Mouse (Mus musculus): ENCODE data around the gene Dusp1. TPM values are rescaled to one million over a fixed set of nuclear protein-coding genes. Genes with fewer than 3 reads are reported as not detected.

Dusp1 gene
- polyA plus RNA-seq, 1 experiment from 2014 or later, result 35.5 TPM

DNA sequence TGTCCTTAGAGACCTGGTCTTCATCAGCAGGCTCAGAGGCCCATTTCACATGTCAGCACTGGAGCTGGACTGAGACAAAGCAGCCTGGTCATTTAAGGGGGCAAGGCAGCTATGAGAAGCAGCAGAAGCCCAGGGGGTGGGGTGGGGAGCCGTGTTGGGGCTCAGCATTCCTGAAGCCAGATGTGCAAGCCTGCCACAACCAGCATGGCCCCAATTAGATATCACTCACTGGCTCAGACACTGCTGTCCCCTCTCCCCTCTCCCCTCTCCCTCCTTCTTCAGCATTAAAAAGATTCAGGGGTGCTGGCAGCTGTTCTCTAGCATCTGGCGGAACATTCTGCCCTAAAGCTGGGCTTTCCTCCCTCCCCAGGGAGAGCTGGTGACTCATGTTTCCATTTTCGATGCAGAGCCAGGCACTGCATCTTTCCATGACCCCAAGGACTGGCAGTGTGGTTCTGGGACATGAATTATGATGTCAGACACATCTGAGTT, 31.3 kb downstream of the Dusp1 start:
- Histone ChIP-seq H3K9me3 (no peaks in the 10 kb centered on the region), H3K36me3 (no peaks in the 10 kb centered on the region), H3K27ac (no peak overlapping the region), H3K4me3 (no peak overlapping the region), H3K4me1 (replicated peaks) (no peaks in the 10 kb centered on the region), H3K9ac (no peak overlapping the region), H3K27me3 (no peaks in the 10 kb centered on the region), H3K4me2 (no peak overlapping the region)
- 48% methylated on average over 3 of the region's 3 CpGs for WGBS
- ATAC-seq (ENCODE audit: low FRiP score), result no peak

DNA sequence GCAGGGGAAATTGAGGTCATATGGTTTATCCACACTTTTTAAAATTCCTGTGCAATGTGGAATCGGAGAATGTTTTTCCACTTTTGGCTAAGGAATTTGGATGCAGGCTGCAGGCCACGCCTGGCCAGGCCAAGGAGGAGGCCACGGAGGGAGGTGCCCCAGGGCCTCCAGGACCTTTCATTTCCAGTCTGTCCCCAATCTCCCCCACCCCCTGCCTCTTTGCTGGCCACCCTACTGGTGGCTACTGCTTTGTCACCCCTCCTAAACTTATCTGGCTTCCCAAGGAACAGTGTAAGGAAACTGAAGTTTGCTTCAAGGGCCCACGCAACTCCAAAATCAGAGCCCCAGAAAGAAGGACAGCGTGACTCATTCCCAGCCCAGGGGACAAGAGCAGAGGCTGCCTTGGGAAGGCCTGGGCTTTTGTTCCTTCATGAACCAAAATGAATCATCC, 32.1 kb downstream of the Dusp1 start:
- H3K9ac ChIP-seq, result no peak overlapping the region
- H3K9me3 ChIP-seq, result no peaks in the 10 kb centered on the region
- no peaks in the 10 kb centered on the region for H3K27me3 ChIP-seq
- H3K4me1 ChIP-seq (replicated peaks), result no peaks in the 10 kb centered on the region
- no peak overlapping the region for H3K4me3 ChIP-seq
- no peak overlapping the region for H3K27ac ChIP-seq
- H3K4me2 ChIP-seq, result no peak overlapping the region
- no peaks in the 10 kb centered on the region for H3K36me3 ChIP-seq
- WGBS, result 86% methylated on average over 5 of the region's 5 CpGs
- no peak for ATAC-seq (ENCODE audit: low FRiP score)

- 0 out of 2 replicates have a peak, but pooled peaks cover 2% of the 10 kb centered on the region for H3K27me3 ChIP-seq
- H3K27ac ChIP-seq, result no peak overlapping the region
- H3K9me3 ChIP-seq, result no peaks in the 10 kb centered on the region
- no peak for ATAC-seq (ENCODE audit: low FRiP score)
- H3K9ac ChIP-seq, result no peak overlapping the region
- no peak overlapping the region for H3K4me2 ChIP-seq
- WGBS, result 91% methylated on average over 6 of the region's 6 CpGs
- H3K4me3 ChIP-seq, result no peak overlapping the region
- no peaks in the 10 kb centered on the region for H3K36me3 ChIP-seq
- no peaks in the 10 kb centered on the region for H3K4me1 ChIP-seq (replicated peaks)
These were observed 33.2 kb downstream of the Dusp1 start for GRCm38 (mm10) chr17:26528751-26529150.

DNA sequence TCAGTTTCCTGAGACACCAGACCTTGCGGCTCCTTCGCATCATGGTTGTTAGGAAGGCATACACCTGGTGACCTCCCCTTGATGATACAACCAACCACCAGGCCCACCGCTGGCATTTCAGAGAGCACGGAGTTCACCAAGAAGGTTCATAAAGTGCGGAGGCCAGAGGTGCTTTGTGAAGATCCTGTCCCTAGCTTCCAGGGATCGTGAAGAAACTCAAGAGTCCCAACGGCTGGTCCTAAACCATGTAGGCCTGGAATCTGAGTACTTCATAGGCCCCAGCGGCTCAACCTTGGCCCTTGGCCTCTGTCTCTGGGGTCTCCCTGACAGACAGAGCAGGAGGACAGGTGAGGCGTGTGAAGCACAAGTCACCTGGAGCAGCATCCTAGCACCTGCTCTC, 34.6 kb downstream of the Dusp1 start:
- Histone ChIP-seq H3K4me2 (no peak overlapping the region), H3K27me3 (0 out of 2 replicates have a peak, but pooled peaks cover 2% of the 10 kb centered on the region), H3K9ac (no peak overlapping the region), H3K4me3 (no peak overlapping the region), H3K27ac (no peak overlapping the region), H3K4me1 (replicated peaks) (no peaks in the 10 kb centered on the region), H3K36me3 (no peaks in the 10 kb centered on the region), H3K9me3 (no peaks in the 10 kb centered on the region)
- ATAC-seq (ENCODE audit: low FRiP score), result no peak
- WGBS, result 91% methylated on average over 9 of the region's 9 CpGs

GRCm38 (mm10) chr17:26525316-26525715, 36.6 kb downstream of the Dusp1 start:
- Histone ChIP-seq H3K4me3 (no peak overlapping the region), H3K36me3 (no peaks in the 10 kb centered on the region), H3K9ac (no peak overlapping the region), H3K4me1 (replicated peaks) (no peaks in the 10 kb centered on the region), H3K27me3 (0 out of 2 replicates have a peak, but pooled peaks cover 2% of the 10 kb centered on the region), H3K9me3 (no peaks in the 10 kb centered on the region), H3K4me2 (no peak overlapping the region), H3K27ac (no peak overlapping the region)
- WGBS, result 74% methylated on average over 7 of the region's 7 CpGs
- no peak for ATAC-seq (ENCODE audit: low FRiP score)

DNA sequence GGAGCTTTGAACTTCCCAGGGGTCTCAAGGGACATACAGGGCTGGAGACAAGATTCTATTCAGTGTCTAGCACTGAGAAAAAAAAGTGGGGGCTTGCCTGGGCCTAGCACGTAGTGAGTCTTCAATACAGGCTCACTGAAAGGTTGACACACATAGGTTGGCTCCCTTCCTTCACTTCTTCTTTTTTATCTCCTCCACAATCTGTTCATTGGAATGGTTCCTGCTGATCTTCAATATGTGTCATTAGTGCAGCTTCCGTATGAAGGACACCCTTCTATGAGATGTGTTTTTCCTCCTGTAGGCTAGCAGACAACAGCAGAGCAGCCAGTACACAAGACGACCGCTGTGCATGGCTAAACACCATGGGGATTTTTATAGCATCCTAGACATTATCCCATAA, 37.1 kb downstream of the Dusp1 start:
- H3K9me3 ChIP-seq, result no peaks in the 10 kb centered on the region
- H3K27me3 ChIP-seq, result 0 out of 2 replicates have a peak, but pooled peaks cover 2% of the 10 kb centered on the region
- no peak overlapping the region for H3K4me2 ChIP-seq
- H3K4me3 ChIP-seq, result no peak overlapping the region
- no peaks in the 10 kb centered on the region for H3K36me3 ChIP-seq
- H3K9ac ChIP-seq, result no peak overlapping the region
- H3K27ac ChIP-seq, result no peak overlapping the region
- H3K4me1 ChIP-seq (replicated peaks), result no peaks in the 10 kb centered on the region
- no peak for ATAC-seq (ENCODE audit: low FRiP score)
- 86% methylated on average over 4 of the region's 4 CpGs for WGBS

GRCm38 (mm10) chr17:26524316-26524715, 37.6 kb downstream of the Dusp1 start:
- Histone ChIP-seq H3K27me3 (0 out of 2 replicates have a peak, but pooled peaks cover 2% of the 10 kb centered on the region), H3K9me3 (no peaks in the 10 kb centered on the region), H3K36me3 (no peaks in the 10 kb centered on the region), H3K27ac (no peak overlapping the region), H3K9ac (no peak overlapping the region), H3K4me3 (no peak overlapping the region), H3K4me2 (no peak overlapping the region), H3K4me1 (replicated peaks) (no peaks in the 10 kb centered on the region)
- ATAC-seq (ENCODE audit: low FRiP score), result no peak

DNA sequence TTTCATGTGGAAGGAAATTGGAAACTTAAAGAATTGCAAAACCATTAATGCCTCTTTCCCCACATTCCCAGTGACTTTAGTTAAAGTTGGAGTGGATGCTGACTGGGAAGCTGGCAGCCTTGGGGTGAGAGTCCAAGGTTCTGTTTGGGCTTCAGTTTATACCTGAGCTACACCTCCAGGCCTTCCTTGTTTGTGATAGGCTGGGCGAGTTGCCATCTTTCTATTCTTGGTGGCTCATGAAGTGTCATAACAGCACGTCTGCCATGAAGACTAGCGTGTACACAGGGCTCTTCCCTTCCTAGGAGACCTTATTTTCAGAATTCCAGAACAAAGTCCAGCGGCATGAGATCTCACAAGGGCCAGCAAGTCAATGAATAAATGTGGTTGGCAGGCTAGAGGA, 39.2 kb downstream of the Dusp1 start:
- Histone ChIP-seq H3K9ac (no peak overlapping the region), H3K4me1 (replicated peaks) (no peaks in the 10 kb centered on the region), H3K27me3 (0 out of 2 replicates have a peak, but pooled peaks cover 2% of the 10 kb centered on the region), H3K4me2 (no peak overlapping the region), H3K9me3 (no peaks in the 10 kb centered on the region), H3K27ac (no peak overlapping the region), H3K4me3 (no peak overlapping the region), H3K36me3 (no peaks in the 10 kb centered on the region)
- no peak for ATAC-seq (ENCODE audit: low FRiP score)
- 78% methylated on average over 4 of the region's 4 CpGs for WGBS

GRCm38 (mm10) chr17:26518306-26518705, 43.6 kb downstream of the Dusp1 start:
- no peaks in the 10 kb centered on the region for H3K27me3 ChIP-seq
- no peaks in the 10 kb centered on the region for H3K36me3 ChIP-seq
- no peaks in the 10 kb centered on the region for H3K4me1 ChIP-seq (replicated peaks)
- H3K9ac ChIP-seq, result no peak overlapping the region
- H3K4me3 ChIP-seq, result no peak overlapping the region
- H3K9me3 ChIP-seq, result no peaks in the 10 kb centered on the region
- WGBS, result 91% methylated on average over 3 of the region's 3 CpGs
- H3K4me2 ChIP-seq, result no peak overlapping the region
- H3K27ac ChIP-seq, result no peak overlapping the region
- ATAC-seq (ENCODE audit: low FRiP score), result no peak

DNA sequence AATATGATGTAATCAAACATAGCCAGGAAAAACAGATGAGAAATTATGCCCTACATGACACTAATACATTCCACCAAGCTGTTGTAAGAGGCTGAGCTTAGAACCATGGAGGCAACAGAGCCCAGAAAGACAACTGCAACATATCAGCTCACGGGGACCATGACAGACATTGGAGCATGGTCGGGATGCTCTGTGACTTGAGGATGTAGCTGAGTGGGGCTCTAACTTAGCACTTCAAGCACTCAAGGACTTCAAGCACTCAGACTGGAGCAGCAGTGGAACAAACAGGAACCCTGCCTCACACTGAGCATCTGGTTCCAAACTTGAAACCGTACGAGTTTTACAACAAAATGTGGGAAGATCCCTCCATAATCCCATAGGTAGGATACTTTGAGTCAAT, 46.3 kb downstream of the Dusp1 start:
- Histone ChIP-seq H3K9me3 (no peaks in the 10 kb centered on the region), H3K27me3 (0 out of 2 replicates have a peak, but pooled peaks cover 5% of the 10 kb centered on the region), H3K27ac (no peak overlapping the region), H3K9ac (no peak overlapping the region), H3K36me3 (no peaks in the 10 kb centered on the region), H3K4me3 (no peak overlapping the region), H3K4me2 (no peak overlapping the region), H3K4me1 (replicated peaks) (0 out of 2 replicates have a peak, but pooled peaks cover 5% of the 10 kb centered on the region)
- 88% methylated on average over 4 of the region's 4 CpGs for WGBS
- ATAC-seq (ENCODE audit: low FRiP score), result no peak

DNA sequence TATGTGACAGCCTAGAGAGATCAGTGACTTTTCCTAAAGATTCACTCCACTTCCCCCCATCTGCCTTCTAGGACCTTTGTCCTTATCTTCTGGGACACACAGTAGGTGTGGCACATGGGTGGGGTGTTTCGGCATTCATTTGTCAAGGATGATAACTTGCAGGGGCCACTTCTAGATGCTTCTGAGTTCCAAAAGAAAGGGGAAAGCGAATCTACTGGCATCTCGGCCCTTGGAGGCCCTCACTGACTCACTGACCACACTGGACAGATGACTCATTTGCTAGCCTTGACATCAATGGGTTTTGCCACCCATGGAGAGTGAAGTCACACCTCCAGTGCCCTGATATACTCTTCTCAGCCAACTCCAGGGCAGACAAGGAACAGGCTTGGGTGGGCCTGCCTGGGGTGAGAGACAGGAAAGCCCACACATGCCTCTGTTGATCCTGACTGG, 47.3 kb downstream of the Dusp1 start:
- 0 out of 2 replicates have a peak, but pooled peaks cover 10% of the 10 kb centered on the region for H3K27me3 ChIP-seq
- no peak overlapping the region for H3K4me3 ChIP-seq
- H3K36me3 ChIP-seq, result no peaks in the 10 kb centered on the region
- WGBS, result 88% methylated on average over 3 of the region's 3 CpGs
- no peaks in the 10 kb centered on the region for H3K9me3 ChIP-seq
- no peak for ATAC-seq (ENCODE audit: low FRiP score)
- H3K4me2 ChIP-seq, result no peak overlapping the region
- H3K27ac ChIP-seq, result no peak overlapping the region
- 0 out of 2 replicates have a peak, but pooled peaks cover 5% of the 10 kb centered on the region for H3K4me1 ChIP-seq (replicated peaks)
- H3K9ac ChIP-seq, result no peak overlapping the region

DNA sequence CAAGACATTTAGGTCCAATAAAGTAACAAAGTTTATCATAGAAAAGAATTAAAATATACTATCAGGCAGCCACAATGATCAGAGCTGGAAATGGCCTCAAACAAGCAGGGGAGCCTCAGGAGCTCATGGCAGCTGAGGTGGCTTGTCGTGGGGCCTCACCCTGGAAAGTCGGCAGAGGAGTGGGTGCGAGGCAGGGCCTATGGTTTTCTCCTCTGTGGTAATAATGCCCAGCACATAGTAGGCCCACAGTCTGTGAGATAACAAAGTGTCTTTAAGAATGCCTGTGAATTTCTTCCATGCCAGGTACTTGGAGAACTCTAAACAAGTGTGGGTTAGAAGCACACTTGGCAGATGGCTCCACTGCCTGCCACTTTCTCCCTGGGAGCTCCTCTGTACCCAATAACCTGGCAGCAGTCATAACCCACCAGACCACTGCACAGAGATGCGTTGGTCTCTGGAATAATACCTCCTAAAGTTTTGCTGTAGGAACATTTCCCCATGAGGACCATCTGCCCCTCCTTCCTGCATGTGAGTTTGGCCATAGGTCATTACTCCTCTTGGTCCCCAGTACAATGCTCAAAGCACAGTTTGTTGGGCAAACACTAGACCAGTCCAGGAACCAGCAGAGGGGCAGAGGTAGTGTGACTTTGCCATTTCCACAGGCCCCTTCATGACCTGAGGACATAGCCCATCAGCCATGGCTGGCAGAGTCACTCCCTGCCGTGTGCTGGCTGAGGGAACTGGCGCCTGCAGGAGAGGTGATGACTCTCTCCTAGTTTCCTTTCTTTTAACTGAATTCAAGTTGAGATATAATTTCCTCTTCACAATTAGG, 48.3 kb downstream of the Dusp1 start:
- no peak for ATAC-seq (ENCODE audit: low FRiP score)
- no peaks in the 10 kb centered on the region for H3K36me3 ChIP-seq
- H3K27ac ChIP-seq, result no peak overlapping the region
- no peak overlapping the region for H3K4me2 ChIP-seq
- 0 out of 2 replicates have a peak, but pooled peaks cover 10% of the 10 kb centered on the region for H3K27me3 ChIP-seq
- H3K4me1 ChIP-seq (replicated peaks), result peaks cover 10% of the 10 kb centered on the region; the same call in 1 of the 2 replicates
- 80% methylated on average over 6 of the region's 6 CpGs for WGBS
- H3K9me3 ChIP-seq, result no peaks in the 10 kb centered on the region
- H3K4me3 ChIP-seq, result no peak overlapping the region
- no peak overlapping the region for H3K9ac ChIP-seq

All from hindbrain, embryonic 13.5 days (tissue).